Mouse (Mus musculus) erythroid progenitor cell, adult 5-6 weeks (primary cell): ENCODE results near the gene Tmem238. TPM values are rescaled to one million over a fixed set of nuclear protein-coding genes. Genes with fewer than 3 reads are reported as not detected.
"Not testable (repeated sequence)": the region's sequence is repeated elsewhere in the genome, so short reads cannot be mapped to it uniquely, and the experiment has no call there.

ENCODE experiments used
- ATAC-seq: replicated peaks from 2 replicates; pipeline ENCODE4 v1.8.0; 2016; ENCODE audit warnings: moderate number of reproducible peaks, mild to moderate bottlenecking, moderate TSS enrichment, inconsistent platforms; ENCODE audit not compliant: poor library complexity, low FRiP score, severe bottlenecking
- total RNA-seq, 2 experiments: library from RNA; stranded (forward) in 1 of 2; stranded (reverse) in 1 of 2; fragments of 150-400 nt in 1 of 2; fragments of 186-747, 209-891 nt in 1 of 2; gene quantifications; 2 replicates each; pipeline versions ENCODE4 v1.2.3 to v1.2.4; 2015 to 2017; ENCODE audit warnings: low replicate concordance in 2 of 2

Tmem238 gene
- total RNA-seq (2015; ENCODE audit: low replicate concordance) = 2.9 TPM in 1 of 2 replicates, not detected in the other
- total RNA-seq (2017; ENCODE audit: low replicate concordance) = 0.90 and 0.98 TPM in 2 replicates

- peak; percentile 47 for ATAC-seq
Measured at GRCm38 (mm10) chr7:4789436-4789935, at the start of gene Tmem238. Tmem238 (minus strand) TSS chr7:4789656.

GRCm38 (mm10) chr7:4837639-4838038 lies 48.2 kb upstream of the Tmem238 start:
- ATAC-seq = no peak

- no peak for ATAC-seq
Measured at GRCm38 (mm10) chr7:4836351-4836792, 46.9 kb upstream of the Tmem238 start.

GRCm38 (mm10) chr7:4835631-4836327 lies 46.3 kb upstream of the Tmem238 start:
- ATAC-seq = no peak

- no peak for ATAC-seq
Measured at GRCm38 (mm10) chr7:4830476-4830875, 41.0 kb upstream of the Tmem238 start.

- ATAC-seq = no peak
Measured at GRCm38 (mm10) chr7:4825365-4825764, 35.9 kb upstream of the Tmem238 start.

GRCm38 (mm10) chr7:4822162-4822907 lies 32.9 kb upstream of the Tmem238 start:
- no peak for ATAC-seq

- no peak for ATAC-seq
Measured at GRCm38 (mm10) chr7:4821690-4822089, 32.2 kb upstream of the Tmem238 start.

- not testable (repeated sequence) for ATAC-seq
Measured at GRCm38 (mm10) chr7:4820925-4821324, 31.5 kb upstream of the Tmem238 start.

GRCm38 (mm10) chr7:4816559-4816958 lies 27.1 kb upstream of the Tmem238 start:
- no peak for ATAC-seq

GRCm38 (mm10) chr7:4813105-4813791 lies 23.8 kb upstream of the Tmem238 start:
- no peak for ATAC-seq

GRCm38 (mm10) chr7:4812303-4813104 lies 23.0 kb upstream of the Tmem238 start, which contains the start of gene Ube2s:
Ube2s (minus strand) TSS chr7:4812590.
- ATAC-seq = peak; percentile 93

- no peak for ATAC-seq
Measured at GRCm38 (mm10) chr7:4811842-4812302, 22.4 kb upstream of the Tmem238 start.

- not testable (repeated sequence) for ATAC-seq
Measured at GRCm38 (mm10) chr7:4811131-4811530, 21.7 kb upstream of the Tmem238 start.

- peak; percentile 81 for ATAC-seq
Measured at GRCm38 (mm10) chr7:4806716-4807115, 17.3 kb upstream of the Tmem238 start.

GRCm38 (mm10) chr7:4802247-4802646 lies 12.8 kb upstream of the Tmem238 start:
- no peak for ATAC-seq

- 0 out of 2 replicates have a peak, but pooled peaks have one; percentile 40 for ATAC-seq
Measured at GRCm38 (mm10) chr7:4795767-4796433, 6.4 kb upstream of the Tmem238 start.

- ATAC-seq = no peak
Measured at GRCm38 (mm10) chr7:4794631-4795168, 5.2 kb upstream of the Tmem238 start.
